Mouse (Mus musculus): ENCODE measurements around the gene Myrfl.

DNA sequence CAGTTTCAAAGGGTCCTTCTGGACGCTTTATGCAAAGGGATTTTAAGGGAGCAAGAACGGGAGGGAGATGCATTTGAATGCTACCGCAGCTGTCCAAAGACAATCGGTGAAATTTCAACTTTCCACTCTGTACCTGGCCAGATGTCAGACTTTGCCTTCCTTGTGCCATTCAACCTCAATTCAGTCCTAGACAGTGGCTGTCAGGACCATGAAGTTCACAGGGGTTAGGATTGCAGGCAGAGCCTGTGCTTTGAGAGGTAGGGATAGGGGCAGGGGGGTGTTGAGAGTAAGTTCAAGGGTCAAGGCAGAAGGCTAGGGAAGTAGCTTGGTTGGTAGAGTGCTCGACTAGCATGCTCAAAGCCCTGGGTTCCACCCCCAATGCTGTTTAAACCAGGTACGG lies 25.9 kb downstream of the Myrfl start:
- no peak for TF ChIP-seq CTCF (IDR thresholded peaks at IDR 0.05; ENCODE audit: extremely low read depth, insufficient read depth, insufficient read length, insufficient replicate concordance)
- TF ChIP-seq POLR2A (IDR thresholded peaks at IDR 0.05; ENCODE audit: low read depth, low read length): no peak
